Mouse (Mus musculus): Measurements from ENCODE around the gene Muc13.

GRCm38 (mm10) chr16:33755293-33755692, 38.5 kb upstream of the Muc13 start:
- TF ChIP-seq POLR2A (IDR thresholded peaks at IDR 0.05; ENCODE audit: insufficient read depth, low read depth, low read length) = no peak
- no peak for TF ChIP-seq EP300 (IDR thresholded peaks at IDR 0.05; ENCODE audit: insufficient read depth, low read depth, low read length)
- TF ChIP-seq CTCF (IDR thresholded peaks at IDR 0.05) = no peak
